Mouse (Mus musculus) adrenal gland, adult 18-20 months (tissue): Measurements from ENCODE around the gene Slc37a2. TPM values are rescaled to one million over a fixed set of nuclear protein-coding genes. Genes with fewer than 3 reads are reported as not detected.
A peak's percentile ranks its signal among the peaks of the same experiment; 100 is the strongest.

Experiments
- DNase-seq, 2 experiments: peaks; one replicate each; pipeline ENCODE4 v3.0.0; 2021 to 2022; ENCODE audit warnings: low spot score in 2 of 2
- total RNA-seq, 2 experiments: library from RNA; stranded (reverse); gene quantifications; 1 replicate in 1 of 2; 2 replicates in 1 of 2; pipeline ENCODE4 v1.2.3; 2021

Slc37a2 gene
- total RNA-seq, 2 experiments from 2014 or later = 22.8 to 44.7 TPM

- DNase-seq = no peak
Observed at GRCm38 (mm10) chr9:37220755-37221154, 34.8 kb downstream of the Slc37a2 start.

GRCm38 (mm10) chr9:37214327-37215060 lies 41.0 kb downstream of the Slc37a2 start:
- DNase-seq = no peak

- DNase-seq = no peak
Observed at GRCm38 (mm10) chr9:37213060-37213738, 42.3 kb downstream of the Slc37a2 start.

- peak; percentile 72 to 78 for DNase-seq
Observed at GRCm38 (mm10) chr9:37207929-37208411, 47.6 kb downstream of the Slc37a2 start, which contains the start of gene Tmem218. Tmem218 (plus strand) TSS chr9:37208223.

GRCm38 (mm10) chr9:37203884-37204283 lies 51.7 kb downstream of the Slc37a2 start:
- DNase-seq = no peak

GRCm38 (mm10) chr9:37200414-37200813 lies 55.1 kb downstream of the Slc37a2 start:
- no peak for DNase-seq

- no peak for DNase-seq
Observed at GRCm38 (mm10) chr9:37197067-37197466, 58.5 kb downstream of the Slc37a2 start.

GRCm38 (mm10) chr9:37188024-37188423 lies 67.5 kb downstream of the Slc37a2 start:
- DNase-seq = no peak

GRCm38 (mm10) chr9:37187407-37187806 lies 68.1 kb downstream of the Slc37a2 start:
- DNase-seq = no peak

GRCm38 (mm10) chr9:37183176-37183575 lies 72.4 kb downstream of the Slc37a2 start:
- no peak for DNase-seq

- DNase-seq = no peak
Observed at GRCm38 (mm10) chr9:37181596-37181995, 73.9 kb downstream of the Slc37a2 start.

- no peak for DNase-seq
Observed at GRCm38 (mm10) chr9:37179596-37179995, 75.9 kb downstream of the Slc37a2 start.

GRCm38 (mm10) chr9:37178911-37179310 lies 76.6 kb downstream of the Slc37a2 start:
- no peak for DNase-seq

Other genes starting within 250 kb of the Slc37a2 start
- 1 to 10 TPM; 2.0 to 3.5 TPM for gene Pknox2, start 108.3 kb downstream of the Slc37a2 start, total RNA-seq
- gene Tmem218, start 47.5 kb downstream of the Slc37a2 start, total RNA-seq = 1 to 10 TPM; 5.0 to 5.6 TPM
- gene Ccdc15, start 92.7 kb upstream of the Slc37a2 start, total RNA-seq = 1 to 10 TPM; 1.9 to 2.0 TPM
- gene Hepacam, start 111.6 kb upstream of the Slc37a2 start, total RNA-seq = under 1 TPM in 1 of 2 experiments, not detected in 1; 0.36 TPM
- gene Robo4, start 146.2 kb upstream of the Slc37a2 start, total RNA-seq = 10 to 100 TPM; 18.3 to 18.5 TPM
- 1 to 10 TPM in 1 of 2 experiments, under 1 TPM in 1; 0.64 to 1.7 TPM for gene Robo3, start 177.5 kb upstream of the Slc37a2 start, total RNA-seq
- 10 to 100 TPM; 21.1 to 24.0 TPM for gene Msantd2, start 233.6 kb upstream of the Slc37a2 start, total RNA-seq